Mouse (Mus musculus) intestine, embryonic 14.5 days (tissue): ENCODE measurements around the gene Cyp2j5. TPM values are rescaled to one million over a fixed set of nuclear protein-coding genes. Genes with fewer than 3 reads are reported as not detected.

Experiments used
- polyA plus RNA-seq: library from polyadenylated mRNA; unstranded; fragments of >200 nt; fragmentation: Nextera tagmentation; extraction: Ambion mirVana; gene quantifications from 2 replicates; pipeline ENCODE4 v1.2.1, GENCODE M21; 2014

Cyp2j5 gene
- polyA plus RNA-seq, 1 experiment from 2014 or later: not detected

Other genes with a start within 250 kb of the Cyp2j5 start
- gene Cyp2j8, start 156.8 kb downstream of the Cyp2j5 start, polyA plus RNA-seq: not detected in 2 replicates
- gene Cyp2j6, start 110.5 kb downstream of the Cyp2j5 start, polyA plus RNA-seq: 10.3 and 10.7 TPM in 2 replicates
- 2.9 and 4.1 TPM in 2 replicates for gene Cyp2j9, start 72.6 kb downstream of the Cyp2j5 start, polyA plus RNA-seq
- gene Gm12695, start 121.0 kb upstream of the Cyp2j5 start, polyA plus RNA-seq: not detected in 2 replicates